Mouse (Mus musculus) heart, postnatal 0 days (tissue): ENCODE measurements around the gene Senp3.

Source experiments
- CTCF ChIP-seq: IDR thresholded peaks from 2 replicates; pipeline ENCODE4 v1.5.1; 2016; ENCODE audit warnings: antibody characterized with exemption, control low read depth, low read depth
- EP300 ChIP-seq: IDR thresholded peaks from 2 replicates; pipeline ENCODE4 v1.6.1; 2016; ENCODE audit warnings: antibody characterized with exemption, low read depth

DNA sequence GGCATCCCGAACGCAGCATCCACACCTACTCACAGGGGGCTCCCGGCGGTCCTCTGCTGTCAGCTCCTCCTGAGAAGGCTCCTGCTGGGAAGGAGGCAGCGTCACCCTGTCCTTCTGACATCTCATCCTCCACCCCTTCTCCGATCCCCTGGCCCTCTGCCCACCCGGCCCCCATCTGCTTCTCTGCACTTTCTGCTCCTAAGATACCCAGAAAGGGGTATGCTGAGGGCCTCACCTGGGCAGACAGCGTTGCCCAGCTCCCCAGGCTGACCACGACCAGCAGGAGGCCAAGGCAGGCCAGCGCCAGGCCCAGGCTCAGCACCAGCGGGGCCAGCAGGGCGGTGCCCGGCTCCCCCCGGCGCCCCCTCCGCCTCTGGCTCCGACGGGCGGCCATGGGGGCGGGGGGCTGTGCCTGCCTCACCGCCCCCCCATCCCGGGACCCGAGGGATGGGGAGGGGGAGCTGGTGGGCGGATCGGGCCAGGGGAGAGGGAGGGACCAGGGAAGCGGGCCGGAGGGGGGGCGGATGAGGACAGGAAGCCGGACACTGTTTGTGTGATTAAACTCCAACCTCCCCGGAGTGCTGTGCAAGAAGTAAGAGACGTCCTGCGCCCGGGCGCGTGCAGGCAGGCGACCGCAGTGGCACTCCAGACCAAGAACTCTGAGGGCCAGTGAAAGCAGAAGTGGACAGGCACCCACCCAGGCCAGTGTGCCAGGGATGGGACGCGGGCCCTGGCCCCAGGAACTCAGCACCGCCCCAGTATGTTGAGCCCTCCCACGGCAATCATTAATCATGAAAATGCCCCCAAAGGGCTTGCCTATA lies 13.7 kb upstream of the Senp3 start, which contains the start of the genes Tnfsf12 and Tnfsfm13:
- TF ChIP-seq CTCF (no peak), EP300 (no peak)
